Mouse (Mus musculus): ENCODE data around the gene Mtus2.

- TF ChIP-seq POLR2A (IDR thresholded peaks at IDR 0.05; ENCODE audit: borderline replicate concordance, insufficient read depth, low read length) (no peak), CTCF (IDR thresholded peaks at IDR 0.05; ENCODE audit: borderline replicate concordance, insufficient read depth, low read depth, low read length) (no peak)
Observed at GRCm38 (mm10) chr5:147918044-147918846, 38.9 kb upstream of the Mtus2 start.
